In the genomic region with DNA sequence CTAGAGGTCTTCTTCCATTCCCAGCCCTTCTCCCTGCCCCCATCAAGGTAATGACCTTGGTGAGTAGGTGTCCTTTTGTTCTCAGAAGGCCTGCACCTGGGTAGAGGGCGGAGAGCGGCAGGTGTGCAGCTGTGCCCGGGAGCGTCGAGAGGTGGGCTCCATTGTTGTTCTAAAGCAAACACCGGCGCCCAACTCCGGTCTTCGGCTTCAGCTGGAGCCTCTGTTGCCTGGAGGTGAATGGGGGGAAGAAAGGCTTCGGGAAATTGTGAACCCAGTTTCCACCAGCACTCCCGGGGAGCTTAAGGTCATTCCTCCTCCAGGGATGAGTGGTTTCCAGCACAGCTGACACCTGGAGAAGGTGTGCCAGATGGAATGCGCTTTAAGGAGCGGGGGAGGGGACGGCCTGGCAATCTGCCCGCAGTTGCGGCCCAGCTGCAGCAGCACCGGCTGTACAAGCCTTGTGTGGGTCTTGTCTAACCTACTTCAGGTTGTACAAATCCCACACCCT, we compare ENCODE assay signal across 9 mouse cellular contexts. TPM values are rescaled to one million over a fixed set of nuclear protein-coding genes. Genes with fewer than 3 reads are reported as not detected.
DNase-seq lines count a peak whose midpoint lies in the region; ATAC-seq and TF ChIP-seq lines count a peak whose summit lies in the region.
"Had no signal": no experiment of that assay in that cellular context is flagged by ENCODE, and none has a peak within 500 bp of the region (broad histone marks: within the 10 kb centered on the region; RNA-seq: fewer than 3 reads in every experiment).

No protein-coding gene starts in this region.

- peak overlapping the region; percentile 43; the same call in 1 of the 2 replicates for H3K4me2 ChIP-seq in intestine, embryonic 16.5 days (ENCODE audit: low read depth, low read length)
- H3K4me2 ChIP-seq in stomach, postnatal 0 days (replicated peaks; ENCODE audit: low read depth) = peak overlapping the region; percentile 32

- no peaks in the 10 kb centered on the region for H3K36me3 ChIP-seq in intestine, embryonic 16.5 days (ENCODE audit: control insufficient read depth, insufficient read depth, low read length)
- no peaks in the 10 kb centered on the region for H3K36me3 ChIP-seq in stomach, postnatal 0 days (ENCODE audit: control insufficient read depth, insufficient read depth, low read length)

- H3K27ac ChIP-seq in intestine, embryonic 16.5 days (ENCODE audit: low read length) = peak overlapping the region; percentile 55
- peak overlapping the region; percentile 69 for H3K27ac ChIP-seq in stomach, postnatal 0 days (replicated peaks)

- peak overlapping the region; percentile 6 for H3K9ac ChIP-seq in intestine, embryonic 16.5 days (ENCODE audit: low read depth, low read length)
- no peak overlapping the region for H3K9ac ChIP-seq in stomach, postnatal 0 days (ENCODE audit: low read length)

- H3K27me3 ChIP-seq in intestine, embryonic 16.5 days (replicated peaks; ENCODE audit: control insufficient read depth, insufficient read depth, low read length) = no peaks in the 10 kb centered on the region
- no peaks in the 10 kb centered on the region for H3K27me3 ChIP-seq in stomach, postnatal 0 days (ENCODE audit: control insufficient read depth, insufficient read depth, low read length)

- peak overlapping the region; percentile 18 for H3K4me3 ChIP-seq in intestine, embryonic 16.5 days (ENCODE audit: low read length)
- H3K4me3 ChIP-seq in stomach, postnatal 0 days (ENCODE audit: low read depth, low read length) = no peak overlapping the region
- H3K4me3 ChIP-seq: erythroblast, embryonic 14.5 days had no signal

- 13% methylated on average over 17 of the region's 17 CpGs for WGBS in intestine, embryonic 16.5 days
- 15% methylated on average over 17 of the region's 17 CpGs for WGBS in stomach, postnatal 0 days

- no peak for TF ChIP-seq CTCF in stomach, postnatal 0 days (IDR thresholded peaks at IDR 0.05; ENCODE audit: low read depth)

- intact Hi-C loops in gastrocnemius, postnatal 14 days (cut with DNase I; ENCODE audit: low total_unique reads) = no loop called here
- intact Hi-C loops in left cerebral cortex, postnatal 14 days (cut with DNase I) = no loop called here

- peak; percentile 26 for DNase-seq in gastrocnemius, postnatal 10 days
- DNase-seq in gastrocnemius, postnatal 14 days = no peak
- DNase-seq in adrenal gland, postnatal 25 days = peak; percentile 26
- DNase-seq in lung, adult 18-20 months = peak; percentile 82 to 89
- DNase-seq in stomach, postnatal 0 days (ENCODE audit: low spot score) = peak; percentile 79
- DNase-seq in right cerebral cortex, postnatal 14 days = no peak
- no peak for DNase-seq in left cerebral cortex, postnatal 14 days (ENCODE audit: low spot score in 2 of 2)

- peaks cover 6% of the 10 kb centered on the region for H3K4me1 ChIP-seq in intestine, embryonic 16.5 days (ENCODE audit: control insufficient read depth, insufficient read depth, low read length)
- H3K4me1 ChIP-seq in stomach, postnatal 0 days (replicated peaks; ENCODE audit: control insufficient read depth, insufficient read depth) = no peaks in the 10 kb centered on the region

- TF ChIP-seq EP300 in stomach, postnatal 0 days (optimal IDR thresholded peaks at IDR 0.05) = no peak

- peak; percentile 88 for ATAC-seq in intestine, embryonic 16.5 days
- peak; percentile 83 for ATAC-seq in stomach, postnatal 0 days (ENCODE audit: low FRiP score, low TSS enrichment)

- H3K9me3 ChIP-seq in intestine, embryonic 16.5 days (ENCODE audit: control insufficient read depth, low read length) = no peaks in the 10 kb centered on the region; the same call in 1 of the 2 replicates
- no peaks in the 10 kb centered on the region for H3K9me3 ChIP-seq in stomach, postnatal 0 days (ENCODE audit: control insufficient read depth, low read length)

RNA-seq across cellular contexts. Expression of gene Cbfa2t2, which starts 8.4 kb away (rescaled TPM):
- total RNA-seq in gastrocnemius, postnatal 10 days (2021) = 10 to 100 TPM; 18.4 to 21.6 TPM
- total RNA-seq in gastrocnemius, postnatal 14 days (2021) = 10 to 100 TPM; 12.2 to 15.7 TPM
- total RNA-seq in adrenal gland, postnatal 25 days (2021) = 40.7 and 50.1 TPM in 2 replicates
- polyA plus RNA-seq in intestine, embryonic 16.5 days (2015; fragmentation: Nextera tagmentation; extraction: Ambion mirVana) = 21.9 and 23.0 TPM in 2 replicates
- polyA plus RNA-seq in stomach, postnatal 0 days (2015; fragmentation: Nextera tagmentation; extraction: Ambion mirVana) = 10.3 and 10.4 TPM in 2 replicates
- 10 to 100 TPM; 40.5 to 52.0 TPM for total RNA-seq in left cerebral cortex, postnatal 14 days (2021)

RNA-seq across cellular contexts. Expression of gene Snta1, which starts 20.0 kb away (rescaled TPM):
- 100 to 1,000 TPM in 1 of 2 experiments, 10 to 100 TPM in 1; 95.6 to 128 TPM for total RNA-seq in gastrocnemius, postnatal 10 days (2021)
- 100 to 1,000 TPM; 146 to 210 TPM for total RNA-seq in gastrocnemius, postnatal 14 days (2021)
- total RNA-seq in adrenal gland, postnatal 25 days (2021) = 21.9 and 24.7 TPM in 2 replicates
- 4.1 and 4.3 TPM in 2 replicates for polyA plus RNA-seq in intestine, embryonic 16.5 days (2015; fragmentation: Nextera tagmentation; extraction: Ambion mirVana)
- polyA plus RNA-seq in stomach, postnatal 0 days (2015; fragmentation: Nextera tagmentation; extraction: Ambion mirVana) = 6.7 and 7.2 TPM in 2 replicates
- 10 to 100 TPM; 31.4 to 31.9 TPM for total RNA-seq in left cerebral cortex, postnatal 14 days (2021)

RNA-seq across cellular contexts. Expression of gene Cdk5rap1, which starts 55.1 kb away (rescaled TPM):
- 1 to 10 TPM; 8.2 to 9.7 TPM for total RNA-seq in gastrocnemius, postnatal 10 days (2021)
- total RNA-seq in gastrocnemius, postnatal 14 days (2021) = 10 to 100 TPM in 1 of 2 experiments, 1 to 10 TPM in 1; 8.9 to 12.1 TPM
- 12.4 and 18.2 TPM in 2 replicates for total RNA-seq in adrenal gland, postnatal 25 days (2021)
- 16.9 and 18.1 TPM in 2 replicates for polyA plus RNA-seq in intestine, embryonic 16.5 days (2015; fragmentation: Nextera tagmentation; extraction: Ambion mirVana)
- 6.2 and 25.9 TPM in 2 replicates for polyA plus RNA-seq in stomach, postnatal 0 days (2015; fragmentation: Nextera tagmentation; extraction: Ambion mirVana)
- 10 to 100 TPM; 11.8 to 13.5 TPM for total RNA-seq in left cerebral cortex, postnatal 14 days (2021)

Comparison
In these comparisons a context has a peak if more than half of its experiments do, and no peak if none do; other contexts are left out.
1. DNase-seq: peak in gastrocnemius, postnatal 10 days (single experiment), adrenal gland, postnatal 25 days (single experiment), lung, adult 18-20 months (2 of 2) and stomach, postnatal 0 days (single experiment); none in gastrocnemius, postnatal 14 days (single experiment), right cerebral cortex, postnatal 14 days (single experiment) and left cerebral cortex, postnatal 14 days (0 of 2).